Mouse (Mus musculus): Measurements from ENCODE around the gene Ffar3. TPM values are rescaled to one million over a fixed set of nuclear protein-coding genes. Genes with fewer than 3 reads are reported as not detected.
"Not testable (repeated sequence)": the region's sequence is repeated elsewhere in the genome, so short reads cannot be mapped to it uniquely, and the experiment has no call there.

The Ffar3 gene
- total and polyA plus RNA-seq, 3 experiments: not detected

- Histone ChIP-seq H3K27me3 (ENCODE audit: insufficient read depth, low read length) (peaks cover 4% of the 10 kb centered on the region; the same call in 1 of the 2 replicates), H3K9me3 (replicated peaks) (no peaks in the 10 kb centered on the region), H3K36me3 (replicated peaks) (no peaks in the 10 kb centered on the region), H3K4me1 (ENCODE audit: insufficient read depth, low read depth, low read length) (peaks cover 19% of the 10 kb centered on the region), H3K4me3 (ENCODE audit: low read depth, low read length) (no peak overlapping the region)
- no peak for DNase-seq (ENCODE audit: low spot score)
- TF ChIP-seq GATA1 (IDR thresholded peaks at IDR 0.05; ENCODE audit: borderline replicate concordance, low read length): no peak
- no peak for TF ChIP-seq GATA2 (IDR thresholded peaks at IDR 0.05; ENCODE audit: borderline replicate concordance, low read depth, low read length)
- TF ChIP-seq POLR2AphosphoS5 (IDR thresholded peaks at IDR 0.05; ENCODE audit: insufficient replicate concordance, low read depth, low read length): no peak
- no peak for TF ChIP-seq CTCF (IDR thresholded peaks at IDR 0.05; ENCODE audit: low read depth, low read length)
- no peak for TF ChIP-seq TAL1 (conservative IDR thresholded peaks at IDR 0.05; ENCODE audit: low read depth, low read length)
- ATAC-seq (ENCODE audit: extremely low read depth, insufficient number of reproducible peaks, low FRiP score, poor library complexity, severe bottlenecking): no peak
Measured at GRCm38 (mm10) chr7:30840306-30840705, 15.7 kb downstream of the Ffar3 start.

GRCm38 (mm10) chr7:30837277-30837676 lies 18.7 kb downstream of the Ffar3 start:
- Histone ChIP-seq H3K4me1 (ENCODE audit: insufficient read depth, low read depth, low read length) (peaks cover 14% of the 10 kb centered on the region), H3K9me3 (replicated peaks) (no peaks in the 10 kb centered on the region), H3K36me3 (replicated peaks) (no peaks in the 10 kb centered on the region), H3K27me3 (ENCODE audit: insufficient read depth, low read length) (peaks cover 4% of the 10 kb centered on the region; the same call in 1 of the 2 replicates), H3K4me3 (ENCODE audit: low read depth, low read length) (no peak overlapping the region)
- DNase-seq (ENCODE audit: low spot score) (no peak), ATAC-seq (ENCODE audit: extremely low read depth, insufficient number of reproducible peaks, low FRiP score, poor library complexity, severe bottlenecking) (no peak)
- TF ChIP-seq CTCF (IDR thresholded peaks at IDR 0.05; ENCODE audit: low read depth, low read length) (no peak), TAL1 (conservative IDR thresholded peaks at IDR 0.05; ENCODE audit: low read depth, low read length) (no peak), GATA1 (IDR thresholded peaks at IDR 0.05; ENCODE audit: borderline replicate concordance, low read length) (no peak), POLR2AphosphoS5 (IDR thresholded peaks at IDR 0.05; ENCODE audit: insufficient replicate concordance, low read depth, low read length) (no peak), GATA2 (IDR thresholded peaks at IDR 0.05; ENCODE audit: borderline replicate concordance, low read depth, low read length) (no peak)

- H3K4me3 ChIP-seq (ENCODE audit: low read depth, low read length); H3K36me3 ChIP-seq (replicated peaks); H3K27me3 ChIP-seq (ENCODE audit: insufficient read depth, low read length); DNase-seq (ENCODE audit: low spot score); ATAC-seq (ENCODE audit: extremely low read depth, insufficient number of reproducible peaks, low FRiP score, poor library complexity, severe bottlenecking); H3K9me3 ChIP-seq (replicated peaks); H3K4me1 ChIP-seq (ENCODE audit: insufficient read depth, low read depth, low read length): not testable (repeated sequence)
Measured at GRCm38 (mm10) chr7:30832684-30833083, 23.3 kb downstream of the Ffar3 start.

GRCm38 (mm10) chr7:30832261-30832660 lies 23.7 kb downstream of the Ffar3 start:
- Histone ChIP-seq H3K27me3 (ENCODE audit: insufficient read depth, low read length) (no peaks in the 10 kb centered on the region), H3K9me3 (replicated peaks) (no peaks in the 10 kb centered on the region), H3K4me3 (ENCODE audit: low read depth, low read length) (no peak overlapping the region), H3K36me3 (replicated peaks) (no peaks in the 10 kb centered on the region), H3K4me1 (ENCODE audit: insufficient read depth, low read depth, low read length) (peaks cover 5% of the 10 kb centered on the region)
- DNase-seq (ENCODE audit: low spot score) (no peak), ATAC-seq (ENCODE audit: extremely low read depth, insufficient number of reproducible peaks, low FRiP score, poor library complexity, severe bottlenecking) (no peak)
- TF ChIP-seq CTCF (IDR thresholded peaks at IDR 0.05; ENCODE audit: low read depth, low read length) (no peak), GATA2 (IDR thresholded peaks at IDR 0.05; ENCODE audit: borderline replicate concordance, low read depth, low read length) (no peak), TAL1 (conservative IDR thresholded peaks at IDR 0.05; ENCODE audit: low read depth, low read length) (no peak), GATA1 (IDR thresholded peaks at IDR 0.05; ENCODE audit: borderline replicate concordance, low read length) (no peak), POLR2AphosphoS5 (IDR thresholded peaks at IDR 0.05; ENCODE audit: insufficient replicate concordance, low read depth, low read length) (no peak)

- peaks cover 5% of the 10 kb centered on the region for H3K4me1 ChIP-seq (ENCODE audit: insufficient read depth, low read depth, low read length)
- no peaks in the 10 kb centered on the region for H3K27me3 ChIP-seq (ENCODE audit: insufficient read depth, low read length)
- no peaks in the 10 kb centered on the region for H3K9me3 ChIP-seq (replicated peaks)
- DNase-seq (ENCODE audit: low spot score) (no peak), ATAC-seq (ENCODE audit: extremely low read depth, insufficient number of reproducible peaks, low FRiP score, poor library complexity, severe bottlenecking) (no peak)
- H3K4me3 ChIP-seq (ENCODE audit: low read depth, low read length): no peak overlapping the region
- TF ChIP-seq GATA1 (IDR thresholded peaks at IDR 0.05; ENCODE audit: borderline replicate concordance, low read length) (no peak), POLR2AphosphoS5 (IDR thresholded peaks at IDR 0.05; ENCODE audit: insufficient replicate concordance, low read depth, low read length) (no peak), TAL1 (conservative IDR thresholded peaks at IDR 0.05; ENCODE audit: low read depth, low read length) (no peak), CTCF (IDR thresholded peaks at IDR 0.05; ENCODE audit: low read depth, low read length) (no peak), GATA2 (IDR thresholded peaks at IDR 0.05; ENCODE audit: borderline replicate concordance, low read depth, low read length) (no peak)
- H3K36me3 ChIP-seq (replicated peaks): no peaks in the 10 kb centered on the region
Measured at GRCm38 (mm10) chr7:30829428-30829827, 26.6 kb downstream of the Ffar3 start.

- H3K27me3 ChIP-seq (ENCODE audit: insufficient read depth, low read length); H3K4me1 ChIP-seq (ENCODE audit: insufficient read depth, low read depth, low read length); H3K4me3 ChIP-seq (ENCODE audit: low read depth, low read length); DNase-seq (ENCODE audit: low spot score); H3K9me3 ChIP-seq (replicated peaks); H3K36me3 ChIP-seq (replicated peaks); ATAC-seq (ENCODE audit: extremely low read depth, insufficient number of reproducible peaks, low FRiP score, poor library complexity, severe bottlenecking): not testable (repeated sequence)
Measured at GRCm38 (mm10) chr7:30828871-30829270, 27.1 kb downstream of the Ffar3 start.

GRCm38 (mm10) chr7:30826660-30827059 lies 29.3 kb downstream of the Ffar3 start:
- H3K9me3 ChIP-seq (replicated peaks): no peaks in the 10 kb centered on the region
- TF ChIP-seq GATA1 (IDR thresholded peaks at IDR 0.05; ENCODE audit: borderline replicate concordance, low read length) (no peak), TAL1 (conservative IDR thresholded peaks at IDR 0.05; ENCODE audit: low read depth, low read length) (no peak), CTCF (IDR thresholded peaks at IDR 0.05; ENCODE audit: low read depth, low read length) (no peak), GATA2 (IDR thresholded peaks at IDR 0.05; ENCODE audit: borderline replicate concordance, low read depth, low read length) (no peak), POLR2AphosphoS5 (IDR thresholded peaks at IDR 0.05; ENCODE audit: insufficient replicate concordance, low read depth, low read length) (no peak)
- ATAC-seq (ENCODE audit: extremely low read depth, insufficient number of reproducible peaks, low FRiP score, poor library complexity, severe bottlenecking) (no peak), DNase-seq (ENCODE audit: low spot score) (no peak)
- H3K4me3 ChIP-seq (ENCODE audit: low read depth, low read length): no peak overlapping the region
- peaks cover 5% of the 10 kb centered on the region for H3K4me1 ChIP-seq (ENCODE audit: insufficient read depth, low read depth, low read length)
- peaks cover 5% of the 10 kb centered on the region; the same call in 1 of the 2 replicates for H3K27me3 ChIP-seq (ENCODE audit: insufficient read depth, low read length)
- H3K36me3 ChIP-seq (replicated peaks): no peaks in the 10 kb centered on the region

All from G1E (cell line).